Mouse (Mus musculus) left cerebral cortex, adult 18-20 months (tissue): ENCODE measurements around the gene Rnase9. TPM values are rescaled to one million over a fixed set of nuclear protein-coding genes. Genes with fewer than 3 reads are reported as not detected.
"Not testable (repeated sequence)": the region's sequence is repeated elsewhere in the genome, so short reads cannot be mapped to it uniquely, and the experiment has no call there.

ENCODE experiments used
- DNase-seq, 2 experiments: peaks; one replicate each; pipeline ENCODE4 v3.0.0; 2021 to 2022; ENCODE audit warnings: low spot score in 2 of 2, mixed read lengths in 1 of 2
- total RNA-seq, 2 experiments: library from RNA; stranded (reverse); gene quantifications; 2 replicates each; pipeline ENCODE4 v1.2.3; 2021

Rnase9 gene
- total RNA-seq, 2 experiments from 2014 or later = not detected

DNA sequence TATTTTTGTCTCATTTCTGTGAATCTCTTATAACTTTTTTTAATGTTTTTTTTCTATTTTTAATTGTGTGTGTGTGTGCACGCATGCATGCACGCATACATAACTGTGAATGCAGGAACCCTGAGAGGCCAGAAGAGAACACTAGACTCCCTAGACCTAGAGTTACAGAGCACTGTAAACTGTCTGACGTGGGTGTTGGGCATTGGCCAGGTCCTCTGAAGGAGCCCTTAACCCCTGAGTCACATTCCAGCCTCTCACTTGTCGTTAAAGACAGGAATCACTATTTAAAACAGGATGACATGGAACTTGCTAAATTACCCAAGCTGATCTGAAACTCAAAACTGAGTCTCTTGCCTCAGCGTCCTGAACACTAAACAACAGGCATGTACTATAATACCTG is 10.3 kb upstream of the Rnase9 start:
- no peak for DNase-seq

DNA sequence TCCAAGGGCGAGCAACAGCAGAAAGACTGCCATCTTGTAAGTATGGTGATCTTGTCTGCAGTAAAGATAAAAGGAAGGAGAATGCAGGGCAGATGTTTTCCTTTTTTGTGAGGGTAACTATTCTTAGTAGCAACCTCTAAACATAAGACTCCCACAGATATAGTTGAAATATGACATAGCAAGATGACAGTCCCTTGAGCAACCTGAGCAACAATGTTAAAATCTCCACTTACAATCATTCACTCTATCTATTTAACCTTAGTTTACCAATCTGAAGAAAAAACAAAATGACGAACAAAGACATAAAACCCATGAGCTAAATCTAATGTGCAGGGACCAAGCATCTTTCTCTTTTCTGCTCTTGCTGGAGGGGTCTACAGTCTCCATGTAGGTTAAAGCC is 8.4 kb upstream of the Rnase9 start, which contains the start of gene Rnase11:
Gene Rnase11 (minus strand): TSS at position 101 of the 400 bp plus-strand sequence.
- DNase-seq = no peak

DNA sequence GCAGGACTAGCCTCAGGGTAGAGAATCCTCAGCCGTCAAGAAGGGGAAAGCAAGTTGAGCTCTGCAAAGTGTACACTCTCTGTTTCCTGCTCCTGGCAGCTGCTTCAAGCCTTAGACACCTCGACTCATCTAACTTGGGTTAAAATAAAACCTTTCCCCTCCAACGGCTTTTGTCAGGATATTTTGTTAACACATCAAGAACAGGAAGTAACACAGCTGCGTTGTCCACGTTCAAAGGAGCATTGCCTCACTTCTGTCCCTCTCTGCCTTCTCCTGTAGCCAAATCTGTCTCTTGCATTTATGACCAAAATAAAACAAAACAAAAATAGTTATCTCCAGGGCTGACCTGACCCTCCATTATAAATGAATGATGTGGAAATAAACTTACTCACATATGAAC is 6.2 kb upstream of the Rnase9 start:
- no peak for DNase-seq

DNA sequence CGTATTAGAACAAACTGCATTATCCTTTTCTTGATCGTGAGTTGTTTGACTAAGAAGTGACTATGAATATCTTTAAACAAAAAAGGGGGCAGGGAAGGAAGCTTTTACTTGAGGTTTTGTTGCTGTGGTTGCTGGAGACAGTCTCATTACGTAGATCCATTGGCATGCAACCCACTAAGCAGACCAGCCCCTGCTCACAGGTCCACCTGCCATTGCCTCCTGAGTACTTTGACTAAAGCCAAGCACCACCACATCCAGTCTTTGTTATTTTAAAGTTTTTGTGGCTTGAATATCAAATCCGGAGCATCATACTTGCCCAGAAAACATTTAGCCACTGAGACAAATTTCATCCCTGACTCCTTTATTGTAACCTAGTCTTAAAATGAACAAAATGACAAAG is 5.5 kb downstream of the Rnase9 start:
- DNase-seq = no peak

DNA sequence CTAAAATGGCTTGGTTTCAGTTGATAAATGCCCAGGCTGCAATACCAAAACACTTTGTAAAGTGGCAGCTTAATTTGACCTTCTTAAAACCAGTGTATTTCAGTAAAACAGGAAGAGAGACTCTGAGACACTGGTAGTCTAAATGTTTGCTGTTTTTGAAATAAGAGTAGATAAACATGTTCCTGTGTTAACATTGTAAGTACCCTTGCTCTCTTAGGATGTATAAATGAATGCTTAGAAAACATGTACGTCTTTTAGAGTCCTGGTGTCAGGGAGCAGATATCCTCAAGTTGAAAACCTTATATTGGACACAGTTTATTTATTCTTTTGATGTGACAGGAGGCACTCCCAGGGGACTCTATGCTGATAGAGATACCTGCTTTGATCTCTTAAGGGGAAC is 6.5 kb downstream of the Rnase9 start:
- DNase-seq = no peak

DNA sequence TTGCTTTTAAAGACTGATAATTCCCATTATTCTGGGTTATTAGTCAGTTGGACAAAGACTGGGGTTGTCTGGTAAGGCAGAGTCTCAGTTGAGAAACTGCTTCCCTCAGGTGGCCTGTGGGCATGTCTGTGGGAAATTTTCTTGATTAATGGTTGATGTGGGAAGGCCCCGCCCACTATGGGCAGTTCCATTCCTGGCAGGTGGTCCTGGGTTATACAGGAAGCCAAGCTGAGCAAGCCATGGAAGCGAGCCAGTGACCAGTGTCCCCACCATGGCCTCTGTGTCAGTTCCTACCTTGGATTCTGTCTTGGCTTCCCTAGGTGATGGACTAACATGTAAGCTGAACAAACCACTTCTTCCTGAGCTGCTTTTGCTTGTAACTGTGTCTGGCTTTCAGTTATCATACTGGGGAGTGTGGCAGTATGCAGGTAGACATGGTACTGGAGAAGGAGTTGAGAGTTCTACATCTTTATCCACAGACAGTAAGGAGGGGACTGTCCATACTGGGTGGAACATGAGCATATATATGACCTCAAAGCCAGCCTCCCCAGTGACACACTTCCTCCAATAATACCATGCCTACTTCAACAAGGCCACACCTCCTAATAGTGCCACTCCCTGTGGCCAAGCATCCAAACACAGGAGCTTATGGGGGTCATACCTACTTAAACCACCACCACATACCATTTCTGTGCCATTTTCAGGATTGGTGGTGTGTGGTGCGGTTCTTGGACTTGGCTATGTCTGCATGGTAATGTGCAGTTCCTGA is 14.1 kb downstream of the Rnase9 start:
- no peak for DNase-seq

DNA sequence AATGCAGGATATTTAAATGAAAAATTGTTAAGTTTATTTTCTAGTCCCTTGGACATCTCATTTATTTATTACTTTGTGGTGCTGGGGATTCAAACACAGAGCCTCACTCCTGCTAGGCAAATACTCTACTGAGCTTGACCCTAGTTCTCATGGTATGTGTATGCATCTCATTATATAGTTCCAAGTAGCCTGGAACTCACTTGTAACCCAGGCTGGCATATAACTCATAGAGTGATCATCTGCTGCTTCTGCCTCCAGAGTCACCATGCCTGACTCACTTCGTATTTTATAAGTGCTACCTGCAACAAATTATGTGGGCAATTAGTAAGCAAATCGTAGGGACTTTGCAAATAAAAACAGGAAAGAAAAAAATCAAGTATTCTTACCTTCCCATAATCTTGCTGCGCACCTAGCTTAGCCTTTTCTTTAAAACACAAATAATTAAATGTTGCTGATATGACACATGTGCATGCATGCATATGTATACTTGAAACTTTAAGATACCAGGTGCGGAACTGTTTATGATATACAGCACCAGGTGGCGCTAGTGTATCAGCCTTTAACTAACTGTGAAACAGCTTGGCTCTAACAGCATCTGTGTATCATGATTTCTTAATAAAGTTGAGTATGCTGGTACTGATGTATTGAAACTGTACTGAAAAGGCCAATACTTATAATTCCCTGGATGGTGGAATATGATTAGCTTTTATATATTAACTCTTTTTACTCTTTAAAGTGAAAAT is 15.1 kb downstream of the Rnase9 start:
- DNase-seq = peak; percentile 63 to 75

DNA sequence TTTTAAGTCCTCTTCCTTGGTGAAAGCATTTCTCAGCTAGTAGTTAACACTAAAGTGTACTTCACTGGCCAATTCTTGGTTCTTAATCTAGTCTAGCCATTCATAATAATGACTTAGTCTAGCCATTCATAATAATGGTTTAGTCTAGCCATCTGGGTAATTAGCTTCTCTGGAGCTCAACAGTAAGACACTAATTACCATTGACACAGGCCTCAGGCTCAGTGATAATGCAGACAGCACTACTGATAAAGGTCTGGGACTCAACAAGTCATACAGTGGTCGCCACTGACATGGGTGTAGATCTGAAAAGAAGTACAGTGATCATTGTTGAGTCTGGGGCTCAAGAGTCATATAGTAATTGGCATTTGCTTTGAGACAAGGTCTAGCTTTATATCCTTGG is 16.8 kb downstream of the Rnase9 start:
- no peak for DNase-seq

DNA sequence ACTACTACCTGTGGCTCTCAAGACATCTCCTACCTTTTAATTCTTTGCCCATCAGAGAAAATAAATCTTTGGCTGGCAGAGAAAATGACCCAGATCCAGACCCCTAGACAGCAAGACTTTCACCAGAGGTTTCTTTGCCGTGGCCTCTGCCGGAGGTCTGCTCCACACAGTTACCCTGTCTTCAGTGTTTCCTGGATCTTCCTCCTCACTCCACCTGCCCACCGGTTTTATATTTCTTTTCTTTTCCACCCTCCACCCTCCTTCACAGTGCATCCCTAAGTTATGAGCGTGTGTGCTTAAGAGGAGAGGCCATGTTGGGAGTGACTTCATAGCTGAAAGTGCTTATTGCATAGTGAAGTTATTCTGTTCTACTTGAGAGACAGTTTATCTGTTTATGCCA is 18.2 kb downstream of the Rnase9 start:
- no peak for DNase-seq

DNA sequence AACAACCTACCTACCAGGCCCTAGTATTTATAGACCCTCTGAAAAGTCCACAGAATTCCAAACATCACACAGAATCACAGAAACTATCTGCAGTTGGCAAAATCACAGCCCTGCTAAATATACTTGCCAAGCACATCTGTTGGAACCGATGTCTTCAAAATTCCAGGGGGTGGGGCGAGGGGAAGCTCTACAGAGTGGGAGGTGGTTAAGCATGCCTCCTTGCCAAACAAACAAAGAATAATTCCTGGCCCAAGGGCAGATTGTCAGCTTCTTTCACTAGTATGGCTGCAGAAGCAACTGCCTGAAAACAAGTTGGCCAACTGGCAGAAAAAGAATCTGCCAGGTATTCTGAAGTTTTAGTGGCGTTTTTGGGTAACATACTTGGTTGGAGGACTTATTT is 24.4 kb downstream of the Rnase9 start:
- no peak for DNase-seq

DNA sequence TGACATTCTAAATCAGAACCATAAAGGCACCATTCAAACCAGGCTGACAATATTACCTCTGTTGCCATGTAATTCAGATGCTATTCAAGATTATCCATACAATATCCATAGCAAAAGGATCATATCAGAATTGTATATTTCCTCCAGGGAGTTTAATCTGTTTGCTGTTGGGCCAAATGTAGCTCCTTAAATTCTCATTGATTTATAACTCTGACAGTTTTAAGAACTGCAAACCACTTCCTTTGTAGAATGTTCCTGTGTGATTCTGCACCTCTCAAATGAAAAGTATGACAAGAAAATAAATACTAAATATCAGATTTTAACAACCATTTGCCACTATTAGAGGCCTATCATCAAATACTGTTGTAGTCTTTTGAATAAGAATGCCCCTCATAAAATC is 25.9 kb downstream of the Rnase9 start:
- no peak for DNase-seq

DNA sequence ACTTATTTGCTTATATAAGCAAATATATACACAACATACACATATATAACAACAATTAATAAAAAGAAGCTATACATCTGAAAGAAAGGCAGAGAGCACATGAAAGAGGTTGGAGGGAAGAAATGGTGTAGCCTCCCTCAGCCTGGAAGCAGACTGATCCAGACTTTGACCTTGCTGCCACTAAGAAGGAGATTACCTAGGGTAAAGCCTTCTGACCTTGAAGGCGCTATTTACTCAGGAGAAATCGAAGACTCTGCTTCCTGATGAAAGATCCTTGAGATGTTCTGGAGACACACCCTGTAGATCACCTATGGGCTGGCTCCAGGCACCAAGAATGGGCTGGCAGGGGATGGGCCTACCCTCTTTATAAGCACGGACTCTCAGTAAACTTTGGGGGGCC is 26.9 kb downstream of the Rnase9 start:
- not testable (repeated sequence) for DNase-seq

DNA sequence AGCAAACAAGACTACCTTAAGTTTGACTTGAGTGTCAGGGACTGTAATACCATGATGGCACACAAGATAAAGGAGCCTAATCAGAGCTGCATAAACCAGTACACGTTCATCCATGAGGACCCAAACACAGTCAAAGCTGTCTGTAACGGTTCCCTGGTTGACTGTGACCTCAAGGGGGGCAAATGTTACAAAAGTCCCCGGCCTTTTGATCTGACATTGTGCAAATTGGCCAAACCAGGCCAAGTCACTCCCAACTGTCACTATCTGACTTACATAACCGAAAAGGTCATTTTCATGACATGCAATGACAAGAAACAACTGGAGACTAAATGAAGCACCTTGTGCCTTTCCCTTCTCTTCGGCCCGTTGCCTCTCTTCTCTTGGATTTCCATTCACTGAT is 32.1 kb downstream of the Rnase9 start:
- no peak for DNase-seq

DNA sequence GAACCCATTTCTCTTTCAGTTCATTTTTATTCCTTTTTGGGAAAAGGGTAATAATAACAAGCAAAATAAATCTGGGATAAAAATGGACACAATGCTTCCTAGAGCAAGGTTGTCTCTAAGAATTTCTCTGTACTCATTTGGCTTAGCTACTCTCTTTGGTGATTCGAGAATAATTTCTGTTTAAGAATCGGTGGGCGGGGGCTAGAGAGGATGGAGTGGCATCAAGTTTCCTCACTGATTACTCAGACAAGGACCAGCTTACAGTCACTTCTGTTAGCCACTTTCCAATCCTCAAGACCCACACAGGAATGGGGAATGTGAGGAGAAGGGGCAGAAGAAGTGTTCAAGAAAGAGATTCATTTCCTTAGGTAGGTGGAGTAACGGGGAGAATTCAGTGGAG is 32.9 kb downstream of the Rnase9 start:
- no peak for DNase-seq

DNA sequence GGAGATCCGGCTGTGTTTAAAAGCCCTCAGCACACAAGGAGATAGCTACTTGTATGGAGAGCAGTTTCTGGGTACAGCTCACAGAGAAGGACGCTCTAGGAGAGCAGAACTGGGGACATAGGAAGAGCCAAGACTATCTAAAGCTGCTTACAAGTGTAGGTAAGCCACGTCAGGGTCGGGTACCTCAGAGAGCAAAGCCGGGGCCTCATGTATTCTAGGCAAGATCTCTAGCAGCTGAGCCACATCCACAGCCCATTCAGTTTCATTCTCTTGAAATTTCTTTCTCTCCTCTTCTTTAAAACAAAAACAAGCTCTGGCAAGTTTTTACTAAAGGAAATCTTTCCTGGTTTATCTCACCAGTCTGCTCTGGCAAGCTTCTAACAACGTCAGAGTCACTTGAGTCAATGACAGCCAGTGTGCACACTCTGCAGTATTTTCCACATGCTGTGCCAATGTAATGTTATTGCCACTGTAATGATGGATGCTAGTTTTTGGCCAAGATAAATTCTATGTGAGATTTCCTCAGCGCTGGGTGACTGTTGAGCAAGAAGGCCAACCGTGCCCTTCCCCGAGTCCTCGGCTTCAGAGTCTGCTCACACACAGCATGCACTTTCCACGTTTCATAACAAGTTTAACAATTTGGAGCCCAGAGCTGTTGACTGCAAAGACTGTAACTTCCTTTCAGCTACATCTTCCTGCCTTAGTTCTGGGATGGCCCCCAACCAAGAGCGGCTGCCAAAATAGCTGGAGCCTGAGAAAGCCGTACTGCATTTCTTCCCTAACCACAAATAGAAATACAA is 33.6 kb downstream of the Rnase9 start:
- peak; percentile 16 to 22 for DNase-seq

DNA sequence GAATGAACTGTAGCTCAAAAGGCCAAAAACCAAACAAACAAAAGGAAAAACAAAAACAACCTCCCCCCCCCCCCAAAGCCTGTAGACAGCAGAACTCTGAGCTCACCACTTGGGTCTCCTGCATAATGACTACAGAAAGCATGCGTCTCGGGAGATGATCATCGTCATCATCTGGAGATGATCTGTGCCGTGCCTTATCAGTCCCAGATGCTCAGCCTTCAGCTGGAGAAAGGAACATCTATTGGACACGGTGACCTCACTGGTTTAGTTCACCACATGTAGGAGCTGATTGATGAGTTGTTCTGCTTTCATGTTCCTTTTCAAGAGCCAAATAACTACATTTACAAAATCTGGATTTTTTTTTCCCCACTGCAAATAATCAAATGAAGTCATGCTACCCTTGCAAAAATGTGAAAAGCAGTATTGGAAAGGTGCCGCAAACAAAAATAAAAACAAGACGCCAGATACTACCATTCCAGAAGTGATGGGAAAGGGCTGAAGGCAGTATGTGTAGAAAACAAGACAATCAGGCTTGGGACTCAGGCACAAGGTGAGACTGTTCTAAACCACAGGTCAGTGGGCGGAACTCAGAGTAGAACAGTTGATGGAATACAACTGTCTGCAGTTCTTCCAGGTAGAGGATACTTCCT is 34.4 kb downstream of the Rnase9 start, which contains the start of gene Rnase10:
Gene Rnase10 (plus strand): TSS at position 600 of the 650 bp plus-strand sequence.
- no peak for DNase-seq

DNA sequence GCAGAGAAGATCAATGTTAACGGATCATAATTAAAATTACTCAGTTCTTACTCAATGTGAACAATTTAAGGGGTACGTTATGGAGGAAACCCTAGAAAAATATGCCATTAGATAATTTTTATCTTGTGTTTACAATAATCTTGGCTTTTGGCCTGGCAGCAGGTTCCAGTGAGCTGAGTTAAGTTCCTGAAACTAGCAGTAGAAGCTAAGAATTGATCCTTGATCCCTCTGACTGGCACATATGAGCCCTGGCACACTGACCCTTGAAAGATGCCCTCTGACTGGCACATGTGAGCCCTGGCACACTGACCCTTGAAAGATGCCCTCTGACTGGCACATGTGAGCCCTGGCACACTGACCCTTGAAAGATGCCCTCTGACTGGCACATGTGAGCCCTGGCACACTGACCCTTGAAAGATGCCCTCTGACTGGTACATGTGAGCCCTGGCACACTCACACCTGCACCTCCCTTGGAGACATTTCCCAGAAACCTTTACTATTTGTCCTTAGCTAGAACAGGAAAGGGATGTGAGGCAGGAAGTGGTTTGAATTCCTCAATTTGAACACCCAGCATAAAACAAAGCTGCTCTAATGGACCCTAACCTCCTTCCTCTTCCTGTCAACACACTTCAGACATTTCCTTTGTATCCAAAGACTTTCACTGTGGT is 43.5 kb downstream of the Rnase9 start:
- no peak for DNase-seq

DNA sequence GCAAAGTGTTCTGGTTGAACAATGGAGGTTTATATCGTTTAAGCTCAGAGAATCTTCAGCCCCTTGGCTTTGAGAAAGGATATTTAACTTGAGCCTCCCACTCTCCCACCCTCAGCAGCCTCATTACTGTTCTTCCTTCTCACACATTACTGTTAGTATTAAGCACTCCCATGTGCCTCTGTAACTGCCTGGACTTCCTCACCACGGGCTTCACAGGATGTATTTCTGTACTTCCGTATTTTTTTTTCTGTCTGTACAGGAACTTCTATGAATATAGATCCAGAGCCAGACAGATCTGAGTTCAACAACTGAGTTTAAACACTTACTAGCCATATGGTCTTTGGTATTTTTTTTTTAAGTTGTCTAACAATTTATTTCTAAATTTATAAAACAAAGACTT is 44.6 kb downstream of the Rnase9 start:
- no peak for DNase-seq

DNA sequence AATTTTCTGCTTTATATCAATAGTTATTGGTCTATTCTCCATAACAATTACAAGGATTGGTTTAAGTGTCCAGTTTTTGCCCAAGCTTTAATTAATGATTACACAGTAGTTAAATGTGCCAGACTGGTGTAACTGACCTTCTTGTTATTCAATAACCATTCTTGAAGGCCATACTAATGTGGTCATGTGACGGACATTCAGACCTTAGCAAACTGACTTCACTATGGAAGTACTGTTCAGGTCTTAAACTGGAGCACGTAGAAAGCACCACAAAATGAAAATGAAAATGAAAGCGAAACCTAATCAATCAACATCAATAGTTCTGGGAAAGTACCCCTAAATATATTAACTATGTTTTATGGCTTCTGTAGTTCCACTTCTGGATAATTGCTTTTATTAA is 50.6 kb downstream of the Rnase9 start:
- DNase-seq = no peak
